Mouse (Mus musculus): ENCODE data around the gene Ankrd40.

GRCm38 (mm10) chr11:94318056-94318455, 9.7 kb upstream of the Ankrd40 start:
- TF ChIP-seq FLI1 (IDR thresholded peaks at IDR 0.05; ENCODE audit: low read length) (no peak), GATA1 (IDR thresholded peaks at IDR 0.05; ENCODE audit: borderline replicate concordance, low read length) (no peak)

Measured in megakaryocyte, embryonic 14.5 days (primary cell).